Mouse (Mus musculus): Measurements from ENCODE around the gene Lrsam1. TPM values are rescaled to one million over a fixed set of nuclear protein-coding genes. Genes with fewer than 3 reads are reported as not detected.

Lrsam1 gene
- 9.1 TPM for total RNA-seq (2023)

GRCm38 (mm10) chr2:32961192-32961995 is at the start of gene Lrsam1, which contains the start of gene Rpl12:
TSS of gene Lrsam1 (minus strand) at chr2:32961614.
TSS of gene Rpl12 (plus strand) at chr2:32961559.

GRCm38 (mm10) chr2:32981725-32982271 is 20.4 kb upstream of the Lrsam1 start, which contains the start of gene Slc2a8:
TSS of gene Slc2a8 (minus strand) at chr2:32982083.

GRCm38 (mm10) chr2:32875675-32876489 is 85.5 kb downstream of the Lrsam1 start, which contains the start of gene Fam129b:
TSS of gene Fam129b (plus strand) at chr2:32876114.

Other genes starting within 250 kb of the Lrsam1 start
- gene Cdk9, start 248.5 kb downstream of the Lrsam1 start, total RNA-seq (2023): 109 TPM
- 104 TPM for gene Sh2d3c, start 240.6 kb downstream of the Lrsam1 start, total RNA-seq (2023)
- gene 6330409D20Rik, start 220.6 kb downstream of the Lrsam1 start, total RNA-seq (2023): not detected
- gene Tor2a, start 204.4 kb downstream of the Lrsam1 start, total RNA-seq (2023): 30.4 TPM
- gene Ttc16, start 186.0 kb downstream of the Lrsam1 start, total RNA-seq (2023): not detected
- gene Ptrh1, start 185.8 kb downstream of the Lrsam1 start, total RNA-seq (2023): 8.0 TPM
- gene Cfap157, start 177.2 kb downstream of the Lrsam1 start, total RNA-seq (2023): not detected
- 1.8 TPM for gene Stxbp1, start 114.4 kb downstream of the Lrsam1 start, total RNA-seq (2023)
- 0.65 TPM for gene Fam129b, start 85.5 kb downstream of the Lrsam1 start, total RNA-seq (2023)
- 1,346 TPM for gene Rpl12, start 55 bp downstream of the Lrsam1 start, total RNA-seq (2023)
- 4.1 TPM for gene Slc2a8, start 20.5 kb upstream of the Lrsam1 start, total RNA-seq (2023)
- gene Garnl3, start 170.0 kb upstream of the Lrsam1 start, total RNA-seq (2023): 0.41 TPM